Mouse (Mus musculus) R1 (cell line): ENCODE measurements around the gene Micall1.

Experiments
- DNase-seq: peaks from one replicate; pipeline ENCODE4 v3.0.0-alpha.2; 2018; ENCODE audit warnings: low read depth, low spot score

Micall1 gene

DNA sequence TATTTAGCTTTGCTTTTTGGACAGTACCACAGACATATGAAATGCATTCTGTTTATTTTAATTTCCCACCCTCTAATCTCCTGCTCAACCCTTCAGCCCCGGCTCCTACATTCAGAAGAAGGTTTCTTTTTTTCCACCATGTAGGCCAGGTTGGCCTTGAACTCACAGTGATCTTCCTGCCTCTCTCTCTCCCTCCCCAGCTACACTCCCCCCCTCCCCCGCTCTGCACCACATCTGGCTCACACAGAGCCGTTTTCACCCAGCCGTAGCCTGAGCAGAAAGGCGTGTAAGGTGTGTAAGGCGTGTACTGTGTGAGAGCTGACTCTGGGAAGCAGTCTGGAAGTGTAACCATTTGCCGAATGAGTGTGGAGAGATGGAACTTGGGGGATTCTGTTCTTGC is 20.6 kb downstream of the Micall1 start:
- no peak for DNase-seq

DNA sequence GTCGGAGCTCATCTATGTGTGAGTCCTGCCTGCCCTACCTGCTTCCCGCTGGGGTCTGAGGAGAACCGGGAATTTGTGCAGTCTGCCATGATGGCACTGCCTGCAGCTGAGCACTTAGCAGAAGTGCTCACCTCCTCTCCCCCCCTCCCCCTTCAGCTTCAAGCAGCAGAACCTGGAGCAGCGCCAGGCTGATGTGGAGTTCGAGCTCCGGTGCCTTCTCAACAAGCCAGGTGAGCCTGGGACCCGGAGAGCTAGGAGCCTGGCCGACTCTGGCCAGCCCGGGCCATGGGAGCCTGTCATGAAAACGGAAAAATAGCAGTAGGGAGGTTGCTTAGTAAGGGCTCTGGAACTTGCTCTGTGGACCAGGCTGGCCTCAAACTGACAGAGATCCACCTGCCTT is 22.1 kb downstream of the Micall1 start:
- DNase-seq = no peak

GRCm38 (mm10) chr15:79131442-79131841 is 22.7 kb downstream of the Micall1 start:
- DNase-seq = peak; percentile 51

- no peak for DNase-seq
Measured at GRCm38 (mm10) chr15:79133191-79133661, 24.5 kb downstream of the Micall1 start.

GRCm38 (mm10) chr15:79134496-79135270 is 26.0 kb downstream of the Micall1 start:
- DNase-seq = no peak

DNA sequence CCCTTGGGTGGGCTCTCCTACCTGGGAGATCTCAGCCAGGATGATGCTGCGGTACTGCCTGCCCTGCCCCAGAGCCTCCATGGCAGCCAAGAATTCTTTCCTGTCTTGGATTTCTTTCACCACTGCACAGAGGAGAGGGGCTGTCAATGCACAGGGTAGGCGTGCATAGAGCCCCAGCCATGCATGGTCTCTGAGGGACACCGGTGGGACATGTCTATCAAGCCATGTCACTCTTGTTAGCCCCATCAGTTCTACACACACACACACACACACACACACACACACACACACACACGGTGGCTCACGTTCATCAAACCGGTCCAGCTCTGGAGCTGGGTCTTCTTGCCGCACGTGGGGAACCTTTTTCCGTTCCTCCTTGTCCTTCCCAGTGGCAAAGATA is 26.6 kb downstream of the Micall1 start:
- DNase-seq = no peak

GRCm38 (mm10) chr15:79135783-79136575 is 27.3 kb downstream of the Micall1 start:
- DNase-seq = no peak

DNA sequence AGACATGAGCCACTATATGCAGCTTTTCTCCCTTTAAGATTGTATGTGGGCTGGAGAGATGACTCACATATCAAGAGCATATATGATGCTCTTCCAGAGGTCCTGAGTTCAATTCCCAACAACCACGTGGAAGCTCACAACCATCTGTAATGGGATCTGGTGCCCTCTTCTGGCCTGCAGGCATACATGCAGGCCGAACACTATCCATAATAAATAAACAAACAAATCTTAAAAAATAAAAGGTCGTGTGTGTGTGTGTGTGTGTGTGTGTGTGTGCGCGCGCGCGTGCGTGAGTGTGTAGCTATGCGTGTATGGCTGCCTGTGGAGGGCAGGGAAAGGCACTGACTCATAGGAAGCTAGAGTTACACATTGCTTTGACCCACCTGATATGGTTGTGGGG is 30.9 kb downstream of the Micall1 start:
- DNase-seq = peak; percentile 55

DNA sequence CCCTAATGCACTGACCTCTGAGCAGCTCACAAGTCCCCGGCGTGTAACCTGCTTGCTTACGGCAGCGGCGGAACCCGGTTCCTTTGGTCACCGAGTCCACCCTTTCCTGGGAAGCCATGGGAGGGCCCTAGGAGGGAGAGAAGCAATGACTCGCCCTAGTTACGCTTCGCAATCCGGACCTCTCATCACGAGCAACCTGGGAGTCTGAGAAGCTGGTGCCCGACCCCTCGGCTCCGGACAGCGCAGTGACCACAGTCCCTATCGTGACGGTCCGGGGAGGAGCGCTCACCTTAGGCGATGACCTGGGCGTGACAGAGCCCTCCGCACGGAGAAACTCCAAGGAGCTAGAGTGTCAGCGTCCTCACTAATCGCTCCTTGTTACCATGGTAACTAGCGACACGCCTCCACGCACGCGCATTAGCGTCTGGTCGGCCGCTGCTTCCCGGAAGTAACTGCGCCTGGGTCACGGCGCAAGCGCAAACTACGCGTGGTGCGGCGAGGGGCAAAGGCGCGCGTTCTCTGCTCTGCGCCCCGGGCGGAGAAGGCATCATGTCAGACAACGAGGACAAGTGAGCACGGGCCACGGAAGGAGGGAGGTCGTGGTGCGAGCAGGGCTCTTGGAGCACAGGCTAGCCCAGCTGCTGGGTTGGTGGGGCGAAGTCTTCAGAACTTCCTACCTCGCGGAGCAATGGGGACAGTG is 32.3 kb downstream of the Micall1 start, which contains the start of the genes Polr2f and 1700088E04Rik:
Gene Polr2f (plus strand): TSS at position 144 of the 700 bp plus-strand sequence.
Gene 1700088E04Rik (minus strand): TSS at position 388 of the 700 bp plus-strand sequence.
- peak; percentile 96 for DNase-seq

GRCm38 (mm10) chr15:79141566-79141917 is 32.8 kb downstream of the Micall1 start:
- no peak for DNase-seq

GRCm38 (mm10) chr15:79143316-79143715 is 34.6 kb downstream of the Micall1 start:
- DNase-seq = peak; percentile 92

DNA sequence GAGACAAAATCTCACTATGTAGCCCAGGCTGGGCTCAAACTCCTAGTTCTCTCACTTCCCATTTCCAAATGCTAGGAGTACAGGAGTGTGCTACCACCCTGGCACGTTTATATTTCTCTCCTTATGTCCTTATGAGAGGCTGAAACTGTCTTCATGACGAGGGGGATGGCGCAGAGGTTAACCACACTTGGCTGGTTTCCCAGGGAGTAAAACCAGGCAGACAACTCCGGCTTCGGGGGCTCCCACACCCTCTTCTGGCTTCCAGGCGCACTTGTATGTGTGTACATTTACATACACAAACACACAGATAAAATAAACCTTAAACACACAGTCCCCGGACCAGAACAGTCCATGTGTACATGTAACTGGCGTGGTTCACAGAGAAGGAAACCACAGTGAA is 35.3 kb downstream of the Micall1 start:
- DNase-seq = no peak

- peak; percentile 56 for DNase-seq
Measured at GRCm38 (mm10) chr15:79145522-79145921, 36.8 kb downstream of the Micall1 start.

DNA sequence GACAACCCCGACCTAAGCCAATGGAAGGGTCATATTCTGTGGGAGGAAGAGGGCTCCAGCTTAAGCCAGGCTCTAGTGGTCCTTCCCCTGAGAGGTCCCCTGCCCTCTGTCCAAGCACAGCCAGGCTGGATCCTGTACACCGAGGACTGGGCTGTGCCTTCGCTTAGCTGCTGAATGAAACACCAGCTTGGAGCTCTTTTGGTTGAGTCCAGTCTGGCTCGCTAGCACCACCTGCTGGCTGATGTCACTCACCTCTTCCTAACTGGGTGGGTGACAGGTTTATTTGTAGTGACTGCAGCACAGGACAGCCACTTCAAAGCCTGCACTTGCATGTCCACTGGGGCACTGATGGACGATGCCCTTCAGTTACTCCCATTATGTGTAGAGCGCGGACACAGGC is 39.8 kb downstream of the Micall1 start:
- DNase-seq = peak; percentile 85

GRCm38 (mm10) chr15:79151881-79152280 is 43.2 kb downstream of the Micall1 start:
- peak; percentile 52 for DNase-seq

DNA sequence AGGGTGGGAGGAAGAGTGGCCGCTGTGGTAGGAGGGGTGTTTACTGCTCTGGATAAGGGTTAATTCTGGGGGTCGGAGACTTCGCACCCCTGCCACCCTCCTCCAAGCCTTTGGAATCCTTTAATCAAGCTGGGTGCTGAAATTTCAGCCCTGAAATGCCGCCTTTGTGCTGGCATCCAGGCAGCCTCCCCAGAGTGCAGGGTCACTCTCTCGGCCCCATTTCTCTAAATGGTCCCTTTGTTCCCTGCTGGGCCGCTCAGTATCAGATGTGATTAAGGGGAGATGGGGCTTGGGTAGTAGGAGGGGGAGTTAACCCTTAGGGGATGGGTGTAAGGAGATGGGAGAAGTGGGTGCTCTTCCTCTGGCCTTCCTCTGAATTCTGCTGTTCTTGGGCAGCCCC is 44.0 kb downstream of the Micall1 start:
- no peak for DNase-seq

- DNase-seq = no peak
Measured at GRCm38 (mm10) chr15:79155572-79155971, 46.9 kb downstream of the Micall1 start.

- DNase-seq = no peak
Measured at GRCm38 (mm10) chr15:79162301-79162700, 53.6 kb downstream of the Micall1 start.

DNA sequence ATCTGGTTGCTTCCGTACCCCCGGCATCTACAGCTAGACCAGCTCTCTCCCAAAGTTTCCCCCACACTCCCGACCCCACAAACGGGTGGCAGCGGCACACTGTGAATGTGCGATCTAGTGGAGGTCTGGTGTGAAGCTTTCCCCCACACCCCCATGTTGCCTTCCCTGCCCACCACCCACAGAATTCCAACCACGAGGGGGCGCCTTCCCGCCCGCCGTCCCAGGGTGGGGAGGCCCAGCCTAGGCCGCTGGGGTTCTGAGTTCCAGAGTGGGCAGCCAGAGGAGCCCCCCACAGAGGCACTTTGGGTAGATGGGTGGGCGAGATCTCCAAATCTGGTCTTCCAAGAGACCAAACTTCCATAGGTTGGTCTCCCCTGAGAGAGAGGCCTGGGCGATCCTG is 54.1 kb downstream of the Micall1 start:
- DNase-seq = peak; percentile 61

GRCm38 (mm10) chr15:79164251-79164650 is 55.6 kb downstream of the Micall1 start:
- peak; percentile 29 for DNase-seq

GRCm38 (mm10) chr15:79165140-79165539 is 56.4 kb downstream of the Micall1 start, which contains the start of gene Sox10:
TSS of gene Sox10 (minus strand) at chr15:79165240.
- no peak for DNase-seq

- DNase-seq = no peak
Measured at GRCm38 (mm10) chr15:79166712-79167111, 58.0 kb downstream of the Micall1 start.
